In genomic region chr6:50037614-50038013, GRCm38 (mm10) we compare ENCODE assay signal across 13 mouse cellular contexts.
DNase-seq lines count a peak whose midpoint lies in the region; ATAC-seq and TF ChIP-seq lines count a peak whose summit lies in the region.
"Had no signal": no experiment of that assay in that cellular context is flagged by ENCODE, and none has a peak within 500 bp of the region (broad histone marks: within the 10 kb centered on the region; RNA-seq: fewer than 3 reads in every experiment).

No protein-coding gene starts in this region.

- H3K36me3 ChIP-seq in stomach, embryonic 16.5 days (ENCODE audit: control insufficient read depth, insufficient read depth, low read length) = no peaks in the 10 kb centered on the region
- no peaks in the 10 kb centered on the region for H3K36me3 ChIP-seq in stomach, postnatal 0 days (ENCODE audit: control insufficient read depth, insufficient read depth, low read length)
- no peaks in the 10 kb centered on the region for H3K36me3 ChIP-seq in midbrain, postnatal 0 days (ENCODE audit: insufficient read depth, low read length)

- no peak overlapping the region for H3K9ac ChIP-seq in stomach, embryonic 16.5 days (ENCODE audit: low read length)
- H3K9ac ChIP-seq in stomach, postnatal 0 days (ENCODE audit: low read length) = no peak overlapping the region
- H3K9ac ChIP-seq in midbrain, postnatal 0 days (replicated peaks; ENCODE audit: low read length, poor library complexity, severe bottlenecking) = no peak overlapping the region
- H3K9ac ChIP-seq: hindbrain, embryonic 14.5 days had no signal

- H3K9me3 ChIP-seq in stomach, embryonic 16.5 days (replicated peaks; ENCODE audit: control insufficient read depth, low read length) = no peaks in the 10 kb centered on the region
- no peaks in the 10 kb centered on the region for H3K9me3 ChIP-seq in stomach, postnatal 0 days (ENCODE audit: control insufficient read depth, low read length)
- no peaks in the 10 kb centered on the region for H3K9me3 ChIP-seq in midbrain, postnatal 0 days (ENCODE audit: low read length)

- no peak overlapping the region for H3K27ac ChIP-seq in stomach, embryonic 16.5 days (ENCODE audit: low read length)
- H3K27ac ChIP-seq in stomach, postnatal 0 days (replicated peaks) = no peak overlapping the region
- H3K27ac ChIP-seq in midbrain, postnatal 0 days (ENCODE audit: low read depth, low read length) = no peak overlapping the region
- H3K27ac ChIP-seq: hindbrain, embryonic 14.5 days had no signal

- no peak for TF ChIP-seq EP300 in stomach, postnatal 0 days (optimal IDR thresholded peaks at IDR 0.05)

- WGBS in stomach, embryonic 16.5 days = 10% methylated on average over 4 of the region's 4 CpGs
- 6% methylated on average over 4 of the region's 4 CpGs for WGBS in stomach, postnatal 0 days
- 71% methylated on average over 4 of the region's 4 CpGs for WGBS in midbrain, postnatal 0 days

- H3K4me2 ChIP-seq in stomach, embryonic 16.5 days (ENCODE audit: low read depth, low read length) = peak overlapping the region; percentile 33; the same call in 1 of the 2 replicates
- H3K4me2 ChIP-seq in stomach, postnatal 0 days (replicated peaks; ENCODE audit: low read depth) = no peak overlapping the region
- H3K4me2 ChIP-seq in midbrain, postnatal 0 days (ENCODE audit: low read depth, low read length, poor library complexity, severe bottlenecking) = no peak overlapping the region
- H3K4me2 ChIP-seq: hindbrain, embryonic 14.5 days had no signal

- no peak for TF ChIP-seq CTCF in stomach, postnatal 0 days (IDR thresholded peaks at IDR 0.05; ENCODE audit: low read depth)
- TF ChIP-seq CTCF in midbrain, postnatal 0 days (IDR thresholded peaks at IDR 0.05) = no peak

- peak; percentile 26 for DNase-seq in CD4-positive, CD25-positive, alpha-beta regulatory T cell, adult 2 months (ENCODE audit: low read depth, low spot score)
- DNase-seq in kidney, adult 9 months = peak; percentile 29
- no peak for DNase-seq in kidney, adult 18-20 months
- DNase-seq in stomach, postnatal 0 days (ENCODE audit: low spot score) = no peak
- peak; percentile 30 for DNase-seq in naive thymus-derived CD4-positive, alpha-beta T cell, adult 2 months (ENCODE audit: low read depth)
- DNase-seq in midbrain, postnatal 0 days (ENCODE audit: low spot score) = no peak
- DNase-seq: cerebellum, adult 11 months; gastrocnemius, postnatal 10 days; layer of hippocampus, adult 9-11 months; left cerebral cortex, postnatal 4 days had no signal

- ATAC-seq in CD4-positive, CD25-positive, alpha-beta regulatory T cell, adult 4 months = no peak
- no peak for ATAC-seq in stomach, embryonic 16.5 days (ENCODE audit: insufficient read depth, low FRiP score)
- no peak for ATAC-seq in stomach, postnatal 0 days (ENCODE audit: low FRiP score, low TSS enrichment)
- no peak for ATAC-seq in midbrain, postnatal 0 days (ENCODE audit: low FRiP score)

- 0 out of 2 replicates have a peak, but pooled peaks cover 2% of the 10 kb centered on the region for H3K4me1 ChIP-seq in stomach, embryonic 16.5 days (ENCODE audit: control insufficient read depth, insufficient read depth, low read length)
- no peaks in the 10 kb centered on the region for H3K4me1 ChIP-seq in stomach, postnatal 0 days (replicated peaks; ENCODE audit: control insufficient read depth, insufficient read depth)
- peaks cover 3% of the 10 kb centered on the region; the same call in 1 of the 2 replicates for H3K4me1 ChIP-seq in midbrain, postnatal 0 days (ENCODE audit: insufficient read depth, low read length)

- H3K27me3 ChIP-seq in stomach, embryonic 16.5 days (ENCODE audit: control insufficient read depth, insufficient read depth, low read length) = no peaks in the 10 kb centered on the region
- H3K27me3 ChIP-seq in stomach, postnatal 0 days (ENCODE audit: control insufficient read depth, insufficient read depth, low read length) = no peaks in the 10 kb centered on the region
- H3K27me3 ChIP-seq in midbrain, postnatal 0 days (ENCODE audit: insufficient read depth, low read length) = no peaks in the 10 kb centered on the region

- no peak overlapping the region for H3K4me3 ChIP-seq in stomach, embryonic 16.5 days (replicated peaks; ENCODE audit: low read length)
- H3K4me3 ChIP-seq in stomach, postnatal 0 days (ENCODE audit: low read depth, low read length) = no peak overlapping the region
- no peak overlapping the region for H3K4me3 ChIP-seq in midbrain, postnatal 0 days (ENCODE audit: low read depth, low read length)

Comparison
In these comparisons a context has a peak if more than half of its experiments do, and no peak if none do; other contexts are left out.
1. DNase-seq: peak in CD4-positive, CD25-positive, alpha-beta regulatory T cell, adult 2 months (single experiment), kidney, adult 9 months (single experiment) and naive thymus-derived CD4-positive, alpha-beta T cell, adult 2 months (single experiment); none in kidney, adult 18-20 months (single experiment), stomach, postnatal 0 days (single experiment) and midbrain, postnatal 0 days (single experiment).